Mouse (Mus musculus) heart, postnatal 4 days (tissue): ENCODE data around the gene Iqcg. TPM values are rescaled to one million over a fixed set of nuclear protein-coding genes. Genes with fewer than 3 reads are reported as not detected.
A peak's percentile ranks its signal among the peaks of the same experiment; 100 is the strongest.
"Not testable (repeated sequence)": the region's sequence is repeated elsewhere in the genome, so short reads cannot be mapped to it uniquely, and the experiment has no call there.

Experiments
- DNase-seq: peaks from one replicate; pipeline ENCODE4 v3.0.0; 2021
- total RNA-seq, 2 experiments: library from RNA; stranded (reverse); gene quantifications; 2 replicates each; pipeline ENCODE4 v1.2.3; 2021

The Iqcg gene
- under 1 TPM; 0.57 to 0.97 TPM for total RNA-seq

DNA sequence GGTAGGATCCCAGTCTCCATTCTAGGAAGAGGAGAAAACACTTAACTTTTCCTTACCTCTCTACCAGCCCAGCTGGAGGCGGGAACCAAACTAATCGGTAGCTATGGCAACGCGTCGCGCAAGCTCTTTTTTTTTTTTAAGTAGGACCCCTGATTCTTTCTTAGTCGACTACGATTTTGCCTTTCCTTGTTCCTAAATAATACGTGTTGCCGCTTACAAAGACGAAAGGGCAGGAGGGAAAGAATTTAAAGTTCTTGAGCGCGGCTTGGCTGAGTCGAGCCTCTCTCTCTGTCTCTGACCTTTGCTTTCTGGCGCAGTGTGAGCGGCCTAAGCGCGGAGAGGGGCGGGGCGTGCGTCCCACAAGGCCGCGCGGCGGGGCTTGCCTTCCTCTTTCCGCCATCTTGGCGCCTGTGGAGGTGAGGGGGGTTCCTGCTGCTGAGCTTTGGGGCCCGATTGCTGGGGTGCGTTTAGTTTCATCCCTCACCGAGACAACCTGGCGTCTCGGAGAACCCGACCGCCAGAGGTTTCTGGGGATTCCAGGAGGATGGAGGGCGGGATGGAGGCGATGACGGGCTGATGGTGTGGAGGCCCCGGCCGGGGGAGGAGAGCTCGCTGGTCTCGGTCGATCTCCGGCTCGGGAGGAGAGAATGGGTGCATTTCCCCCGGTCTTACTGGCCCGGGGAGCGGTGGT lies at the start of gene Iqcg, which contains the start of gene Rpl35a:
Gene Iqcg (minus strand): TSS at position 124 of the 691 bp plus-strand sequence.
Gene Rpl35a (plus strand): TSS at position 359 of the 691 bp plus-strand sequence.
- DNase-seq: peak; percentile 91

DNA sequence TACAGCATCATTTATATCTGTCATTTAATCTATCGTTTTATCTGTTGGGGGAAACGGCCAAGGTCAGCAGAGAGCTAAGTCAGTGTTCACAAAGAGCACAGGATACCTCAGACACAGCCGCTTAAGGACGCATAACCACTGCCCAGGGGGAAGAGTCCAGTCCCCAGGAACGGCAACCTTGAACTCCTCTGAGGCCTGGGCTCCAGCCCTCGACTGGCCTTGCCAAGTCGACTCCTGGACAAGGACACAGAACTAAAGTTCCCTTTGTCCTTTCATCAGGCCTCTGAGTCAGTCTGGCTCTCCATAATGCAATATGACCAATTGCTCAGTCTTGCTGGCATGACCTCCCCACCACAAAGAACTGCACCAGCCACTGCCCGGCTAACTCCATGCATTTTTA lies 29.6 kb upstream of the Iqcg start:
- DNase-seq: no peak

DNA sequence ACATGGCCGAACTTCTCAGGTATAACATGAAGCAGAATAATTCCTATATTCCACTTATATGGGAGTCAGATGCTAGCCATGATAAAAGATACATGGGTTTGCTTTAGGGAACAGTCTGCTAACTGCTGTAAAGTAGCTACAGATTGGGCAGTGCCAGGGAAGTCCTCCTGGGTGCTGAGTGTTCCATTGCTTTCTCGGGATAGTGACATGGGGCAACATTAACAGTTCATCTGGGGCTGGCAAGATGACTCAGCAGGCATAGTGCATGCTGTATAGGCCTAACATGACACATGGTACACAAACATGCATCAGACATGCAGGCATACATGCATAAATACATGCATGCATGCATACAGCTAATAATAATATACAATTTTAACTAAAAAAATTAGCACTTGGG lies 28.0 kb upstream of the Iqcg start:
- no peak for DNase-seq

DNA sequence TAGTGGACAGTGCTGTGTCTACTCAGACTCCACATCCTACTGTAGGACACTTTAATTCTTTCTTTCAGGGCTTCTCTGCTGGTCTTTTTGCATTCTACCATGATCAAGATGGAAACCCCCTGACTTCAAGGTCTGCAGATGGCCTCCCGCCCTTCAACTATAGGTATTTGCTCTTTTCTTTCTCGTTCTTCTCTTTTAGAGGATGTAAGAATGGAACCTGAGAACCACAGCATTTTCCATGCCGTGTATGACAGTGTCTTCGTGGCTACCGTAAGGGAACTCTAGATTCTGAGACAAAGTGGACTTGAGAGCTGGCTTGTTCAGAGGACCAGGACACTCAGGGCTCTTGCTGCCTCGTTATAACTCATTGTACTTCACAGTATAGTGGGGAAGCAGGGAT lies 26.9 kb upstream of the Iqcg start:
- no peak for DNase-seq

DNA sequence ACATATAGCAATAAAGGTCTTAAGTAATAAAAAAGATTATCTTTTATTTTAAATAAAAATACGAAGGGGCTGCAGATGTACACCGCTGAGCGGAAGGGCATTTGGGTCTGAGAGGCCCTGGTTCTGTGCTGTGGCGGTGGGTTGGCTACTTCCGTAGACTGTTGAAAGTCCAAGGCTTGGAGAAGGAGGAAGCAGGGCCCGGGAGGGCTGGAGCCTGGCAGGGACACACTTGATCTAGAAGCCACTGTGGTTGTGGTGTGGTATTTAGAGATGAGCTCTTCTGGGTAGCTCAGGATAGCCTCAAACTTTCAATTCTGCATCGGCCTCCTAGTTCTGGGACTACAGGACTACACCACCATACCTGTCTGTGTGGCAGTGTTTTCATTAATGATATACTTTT lies 24.0 kb upstream of the Iqcg start:
- no peak for DNase-seq

DNA sequence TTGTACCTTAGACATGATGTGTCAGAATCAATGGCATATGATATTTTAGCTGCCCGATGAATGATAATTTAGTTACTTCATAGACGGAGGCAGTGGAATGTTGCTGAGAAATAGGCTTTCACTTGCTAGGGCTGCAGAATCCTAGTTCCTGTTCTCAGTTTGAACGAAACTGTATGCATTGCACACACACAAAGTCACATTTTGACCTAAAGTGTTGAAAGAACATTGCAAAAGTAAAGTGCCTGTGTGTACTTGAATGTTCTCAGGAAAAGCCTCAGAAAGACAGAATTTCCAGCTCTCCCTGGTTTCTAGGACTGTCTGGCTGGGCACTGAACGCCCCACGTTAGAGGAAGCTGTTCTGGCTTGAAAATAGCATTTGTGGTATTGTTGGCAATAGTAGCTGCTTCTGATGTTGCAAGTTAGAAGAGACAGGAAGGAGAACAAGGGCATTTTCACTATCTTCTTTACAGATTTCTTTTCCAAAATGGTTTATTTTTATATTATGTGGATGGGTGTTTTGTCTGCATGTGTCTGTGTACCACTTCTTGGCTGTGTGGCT lies 21.1 kb upstream of the Iqcg start:
- no peak for DNase-seq

DNA sequence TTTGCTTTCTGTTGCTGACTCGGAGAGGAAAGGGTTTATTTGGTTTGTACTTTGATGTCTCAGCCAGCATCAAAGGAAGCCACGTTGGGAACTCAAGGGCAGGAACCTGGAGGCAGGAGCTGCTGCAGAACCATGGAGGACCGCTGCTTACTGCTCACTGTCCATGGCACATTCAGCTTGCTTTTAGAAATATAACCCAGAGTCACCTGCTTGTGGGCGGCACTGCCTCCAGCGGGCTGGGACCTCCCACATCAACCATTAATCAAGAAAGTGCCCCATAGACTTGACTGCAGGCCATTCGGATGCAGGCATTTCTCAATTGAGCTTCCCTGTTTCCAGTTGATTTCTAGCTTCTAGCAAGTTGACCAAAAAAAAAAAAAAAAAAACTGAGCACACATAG lies 20.1 kb upstream of the Iqcg start:
- DNase-seq: no peak

DNA sequence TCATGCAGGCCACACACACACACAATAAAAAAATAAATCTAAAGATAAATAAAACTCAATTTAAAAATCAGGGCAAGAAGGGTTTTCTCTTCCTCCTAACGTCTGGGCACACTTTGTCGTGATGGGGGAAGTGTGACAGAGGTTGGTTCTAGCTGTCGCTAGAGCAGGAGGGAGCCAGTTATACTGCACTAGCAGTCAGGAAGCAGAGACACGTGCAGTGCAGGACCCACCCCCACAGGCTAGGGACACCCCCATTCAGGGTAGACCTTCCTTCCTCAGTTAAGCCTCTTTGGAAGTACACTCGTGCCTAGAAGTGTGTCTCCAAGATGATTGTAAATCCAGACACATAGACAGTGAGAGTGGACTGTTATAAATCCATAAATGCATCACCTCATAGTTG lies 18.9 kb upstream of the Iqcg start:
- no peak for DNase-seq

DNA sequence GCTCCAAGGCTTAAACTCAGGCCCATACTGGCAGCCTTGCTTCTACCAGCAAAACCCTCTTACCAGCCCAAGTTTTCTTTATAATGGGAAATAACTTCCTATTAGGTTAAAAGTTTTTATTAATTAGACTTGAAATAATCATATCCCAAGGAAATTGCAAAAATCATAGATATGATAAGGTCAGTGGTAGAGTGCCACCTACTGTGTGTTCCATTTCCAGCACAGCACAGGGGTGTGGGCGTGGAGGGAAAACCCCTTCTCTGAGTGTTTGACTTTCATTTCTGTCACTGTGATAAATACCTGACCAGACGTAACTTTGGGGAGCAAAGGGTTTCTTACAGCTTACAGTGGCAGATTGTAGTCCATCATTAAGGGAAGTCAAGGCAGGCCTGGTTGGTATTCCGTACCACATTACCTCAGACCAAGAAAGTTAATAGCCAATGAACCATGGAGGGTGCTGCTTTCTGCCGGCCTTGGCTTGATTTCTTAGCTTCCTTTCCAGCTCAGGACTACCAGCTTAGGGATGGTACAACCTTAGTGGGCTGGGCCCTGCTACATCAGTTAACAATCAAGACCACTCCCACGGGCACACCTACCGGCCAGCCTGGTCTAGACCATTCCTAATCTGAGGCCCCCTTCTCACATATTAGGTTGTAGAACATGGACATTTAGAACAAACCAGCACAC lies 17.0 kb upstream of the Iqcg start:
- no peak for DNase-seq

DNA sequence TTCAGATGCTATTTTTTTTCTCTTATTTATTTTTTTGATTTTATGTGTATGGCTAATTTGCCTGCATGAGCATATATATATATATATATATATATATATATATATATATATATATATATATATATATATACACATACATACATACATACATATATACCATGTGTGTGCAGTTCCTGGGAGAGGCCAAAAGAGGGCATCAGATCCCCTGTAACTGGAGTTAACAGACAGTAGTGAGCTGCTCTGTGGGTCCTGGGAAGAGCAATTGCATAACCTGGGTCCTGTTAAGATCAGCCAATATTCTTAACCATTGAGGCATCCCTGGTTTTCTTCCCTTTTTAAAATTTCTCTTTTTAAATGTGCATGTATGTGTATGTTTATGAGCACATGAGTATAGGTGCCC lies 14.9 kb upstream of the Iqcg start:
- DNase-seq: no peak

DNA sequence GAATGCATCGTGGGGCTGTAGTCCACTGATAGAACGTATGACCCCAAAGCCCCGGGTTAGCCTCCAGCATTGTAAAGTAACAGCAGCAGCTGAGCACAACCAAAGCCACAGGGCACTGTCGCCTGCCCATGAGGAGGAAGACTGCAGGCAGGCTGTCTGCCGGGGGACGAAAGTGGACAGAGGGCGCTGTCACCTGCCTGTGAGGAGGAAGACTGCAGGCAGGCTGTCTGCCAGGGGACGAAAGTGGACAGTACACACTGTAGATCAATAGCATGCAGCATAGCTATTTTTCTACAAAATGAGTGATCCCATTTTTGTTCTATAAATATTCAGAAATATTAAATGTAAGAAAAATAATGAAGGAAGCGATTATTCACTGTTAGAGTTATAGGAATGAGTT lies 8.6 kb upstream of the Iqcg start:
- DNase-seq: no peak

DNA sequence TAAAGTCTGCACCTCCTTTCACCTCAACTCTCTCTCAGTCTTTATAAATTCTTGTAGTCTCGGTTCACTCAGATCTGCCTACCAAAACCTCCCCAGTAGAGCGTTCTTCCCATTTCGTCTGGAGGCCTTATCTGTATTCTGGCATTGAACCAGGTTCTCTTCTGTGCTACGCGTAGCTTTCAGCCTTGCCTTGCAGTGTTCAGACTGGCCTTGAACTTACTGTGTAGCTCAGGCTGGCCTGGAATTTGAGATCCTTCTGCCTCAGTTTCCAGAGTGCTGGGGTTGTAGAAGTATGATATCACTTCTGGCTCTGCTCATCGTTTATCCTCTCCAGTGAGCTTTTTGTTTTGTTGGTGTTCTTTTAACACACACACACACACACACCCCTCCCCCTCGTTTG lies 7.2 kb upstream of the Iqcg start:
- no peak for DNase-seq

DNA sequence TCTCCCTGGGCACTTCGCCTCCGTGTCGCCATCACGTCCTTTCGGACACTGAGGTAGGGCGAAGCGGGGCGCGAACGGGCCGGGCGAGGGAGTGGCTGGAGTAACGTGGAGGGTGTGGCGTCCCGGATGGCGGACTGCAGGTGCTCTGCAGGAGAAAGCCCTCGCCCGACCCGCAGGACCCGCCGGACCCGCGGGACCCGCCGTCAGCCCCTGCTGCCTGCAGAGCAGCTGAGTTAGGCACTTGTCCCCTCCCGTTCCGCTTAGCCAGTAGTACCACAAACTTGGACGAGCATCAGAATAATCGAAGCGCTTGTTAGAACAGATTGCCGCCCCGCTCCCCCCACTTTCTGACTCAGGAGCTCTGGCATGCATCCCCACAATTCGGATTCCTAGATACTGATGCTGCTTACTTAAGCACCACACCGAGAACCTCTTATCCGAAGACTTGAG lies 6.7 kb upstream of the Iqcg start:
- DNase-seq: no peak

DNA sequence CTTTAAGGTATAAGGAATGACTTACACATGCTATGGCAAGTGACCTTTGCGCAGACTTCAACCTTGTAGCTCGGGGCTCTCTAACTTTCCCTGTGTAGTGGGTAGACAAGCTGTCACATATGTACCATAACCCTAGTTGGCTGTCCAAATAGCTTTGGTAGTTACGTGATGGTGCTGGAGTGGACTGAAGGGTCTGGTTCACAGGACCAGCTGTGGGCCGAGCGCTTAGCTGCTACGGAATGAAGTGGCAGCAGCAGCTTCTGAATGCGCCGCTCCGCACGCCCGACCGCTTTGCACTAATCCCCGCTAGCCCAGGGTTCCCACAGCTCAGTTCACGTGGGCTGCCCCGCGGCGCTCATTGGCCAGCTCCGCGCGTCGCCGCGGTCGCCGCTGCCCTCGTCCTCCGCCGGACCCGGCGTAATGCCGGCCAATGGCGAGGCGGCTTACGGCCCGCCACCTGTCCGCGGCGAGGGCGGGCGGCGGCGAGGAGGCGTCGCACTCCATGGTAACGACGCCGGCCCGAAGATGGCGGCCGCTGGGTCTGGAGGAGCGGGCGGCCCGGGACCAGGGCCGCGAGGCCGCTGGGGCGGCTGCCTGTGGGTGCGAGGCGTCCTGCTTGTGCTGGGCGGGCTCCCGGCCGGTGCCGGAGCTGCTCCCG lies 6.1 kb upstream of the Iqcg start, which contains the start of gene Lmln:
Gene Lmln (plus strand): TSS at position 498 of the 658 bp plus-strand sequence.
- DNase-seq: peak; percentile 92

DNA sequence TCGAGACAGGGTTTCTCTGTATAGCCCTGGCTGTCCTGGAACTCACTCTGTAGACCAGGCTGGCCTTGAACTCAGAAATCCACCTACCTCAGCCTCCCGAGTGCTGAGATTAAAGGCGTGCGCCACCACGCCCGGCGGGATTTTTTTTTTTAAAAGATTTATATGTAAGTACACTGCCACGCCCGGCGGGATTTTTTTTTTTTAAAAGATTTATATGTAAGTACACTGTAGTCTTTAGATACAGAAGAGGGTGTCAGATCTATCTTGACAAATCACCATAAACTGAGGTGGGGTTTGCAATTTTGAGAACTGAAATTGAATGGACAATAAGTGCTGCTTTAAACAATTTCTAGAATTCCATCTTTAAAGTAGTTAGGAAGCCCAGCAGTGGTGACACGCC lies 5.4 kb upstream of the Iqcg start:
- no peak for DNase-seq

DNA sequence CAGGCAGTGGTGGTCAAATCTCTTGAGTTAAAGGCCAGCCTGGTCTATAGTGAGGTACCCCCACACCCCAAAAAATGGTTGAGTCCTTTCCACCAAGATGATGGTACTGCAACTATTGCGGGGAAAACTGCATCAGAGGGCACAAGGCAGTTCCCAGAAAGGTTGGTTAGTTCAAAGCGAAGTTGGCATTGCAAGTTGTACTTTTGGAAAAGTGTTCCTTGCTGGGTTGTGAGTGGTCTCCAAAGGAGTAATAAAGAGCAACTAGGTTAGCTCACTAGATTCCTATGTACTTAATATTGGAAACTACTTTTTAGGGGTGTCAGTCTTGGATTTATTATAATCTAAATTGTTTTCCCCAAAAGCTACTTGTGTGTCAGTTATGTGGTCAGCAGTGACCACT lies 4.9 kb upstream of the Iqcg start:
- DNase-seq: no peak

DNA sequence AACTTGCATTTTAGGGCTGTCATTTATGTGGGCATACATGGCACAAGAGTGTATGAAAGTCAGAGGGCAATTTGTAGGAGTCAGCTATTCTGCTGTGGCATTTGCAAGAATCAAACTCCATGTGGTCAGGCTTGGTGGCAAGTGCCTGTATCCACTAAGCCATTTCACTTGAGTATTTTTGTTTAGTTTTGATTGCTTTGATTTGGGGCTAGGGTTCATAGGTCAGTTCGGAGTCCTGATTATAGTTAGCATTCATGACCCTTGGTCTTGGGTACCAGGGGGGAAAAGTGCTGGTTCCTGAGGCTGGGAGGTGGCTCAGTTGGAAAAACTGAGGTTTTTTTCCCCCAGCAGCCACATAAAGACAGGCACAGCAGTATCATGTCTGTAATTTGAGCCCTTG lies 3.5 kb upstream of the Iqcg start:
- no peak for DNase-seq

DNA sequence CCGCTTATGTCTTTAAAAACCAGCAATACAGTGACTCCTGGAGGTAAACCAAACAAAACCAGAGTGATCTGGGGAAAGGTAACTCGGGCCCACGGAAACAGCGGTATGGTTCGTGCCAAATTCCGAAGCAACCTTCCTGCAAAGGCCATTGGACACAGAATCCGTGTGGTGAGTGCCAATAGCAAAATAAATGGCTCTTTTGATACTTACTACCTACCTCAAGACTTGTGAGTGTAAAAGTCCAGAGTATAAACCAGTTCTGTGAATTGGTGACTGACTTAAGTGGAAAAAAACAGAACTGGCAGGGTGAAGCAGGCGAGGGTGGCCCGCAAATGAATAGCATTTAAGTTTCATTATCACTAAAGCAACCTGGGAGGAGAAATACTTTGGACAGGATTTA lies 2.6 kb upstream of the Iqcg start:
- not testable (repeated sequence) for DNase-seq

DNA sequence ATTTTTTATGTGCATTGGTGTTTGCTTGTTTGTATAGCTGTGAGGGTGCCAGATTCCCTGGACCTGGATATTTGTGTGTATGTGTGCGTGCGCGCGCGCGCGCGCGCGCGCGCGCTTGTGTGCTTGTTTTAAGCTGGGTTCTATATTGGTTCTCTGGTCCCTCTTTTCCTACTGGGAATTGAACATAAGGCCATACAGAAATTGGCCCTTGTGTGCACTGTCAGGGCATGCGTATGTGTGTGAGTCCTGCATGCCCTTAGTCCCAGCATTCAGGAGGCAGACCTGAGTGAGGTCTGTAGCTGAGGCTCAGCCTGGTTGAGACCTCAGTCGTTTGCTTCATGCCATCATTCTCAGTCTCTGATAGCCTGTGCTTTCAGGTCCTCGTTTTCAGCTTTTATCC lies 2.0 kb upstream of the Iqcg start:
- no peak for DNase-seq

DNA sequence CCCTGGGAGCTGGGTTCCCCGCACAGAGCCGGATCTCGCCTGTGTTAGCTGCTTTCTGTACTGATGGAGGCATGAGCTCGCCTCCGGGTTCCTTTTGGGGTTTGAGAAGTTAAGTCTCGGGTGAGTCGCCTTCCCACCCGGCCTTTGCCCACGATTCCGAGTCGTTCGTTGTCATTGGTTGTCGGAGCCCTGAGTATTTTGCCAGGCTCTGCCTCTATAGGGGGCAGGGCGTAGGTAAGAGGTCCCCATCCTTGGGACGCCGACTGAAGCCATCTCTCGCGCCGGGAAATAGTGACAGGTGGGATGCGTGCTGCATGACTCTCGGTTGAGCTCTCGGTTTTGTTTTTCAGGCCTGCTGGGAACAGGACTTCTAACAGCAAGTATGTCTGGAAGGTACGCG lies 768 bp upstream of the Iqcg start:
- no peak for DNase-seq

DNA sequence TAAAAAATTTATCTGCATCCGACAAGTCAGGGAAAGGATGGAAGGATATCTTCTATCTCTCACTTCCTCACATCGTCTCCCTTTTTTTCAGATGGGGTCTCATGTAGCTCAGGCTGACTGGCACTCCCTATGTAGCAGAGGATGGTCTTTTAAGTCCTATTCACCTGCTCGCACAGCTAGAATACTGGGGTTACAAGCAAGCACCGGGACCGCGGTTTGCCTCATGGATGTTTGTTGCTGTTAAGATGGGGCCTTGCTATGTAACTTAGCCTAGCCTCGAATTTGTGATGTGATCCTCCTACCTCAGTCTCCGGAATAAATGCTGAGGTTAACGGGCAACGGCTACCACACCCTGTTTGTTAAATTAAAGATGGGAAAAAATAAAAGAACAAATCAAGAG lies 363 bp downstream of the Iqcg start:
- DNase-seq: no peak

DNA sequence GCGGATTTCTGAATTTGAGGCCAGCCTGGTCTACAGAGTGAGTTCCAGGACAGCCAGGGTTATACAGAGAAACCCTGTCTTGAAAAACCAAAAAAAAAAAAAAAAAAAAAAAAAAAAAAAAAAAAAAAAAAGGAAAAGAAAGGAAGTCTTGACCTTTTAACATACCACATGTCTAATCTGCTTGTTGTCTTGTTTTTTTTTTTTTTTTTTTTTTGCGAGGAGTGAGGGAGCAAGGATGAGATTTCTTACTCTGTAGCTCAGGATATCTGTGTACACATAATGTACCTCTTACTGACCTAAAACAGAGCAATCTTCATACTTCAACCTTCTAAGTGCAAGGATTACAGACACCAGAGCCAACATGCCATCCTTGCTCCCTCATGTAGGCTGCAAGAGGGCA lies 1.1 kb downstream of the Iqcg start:
- DNase-seq: not testable (repeated sequence)

DNA sequence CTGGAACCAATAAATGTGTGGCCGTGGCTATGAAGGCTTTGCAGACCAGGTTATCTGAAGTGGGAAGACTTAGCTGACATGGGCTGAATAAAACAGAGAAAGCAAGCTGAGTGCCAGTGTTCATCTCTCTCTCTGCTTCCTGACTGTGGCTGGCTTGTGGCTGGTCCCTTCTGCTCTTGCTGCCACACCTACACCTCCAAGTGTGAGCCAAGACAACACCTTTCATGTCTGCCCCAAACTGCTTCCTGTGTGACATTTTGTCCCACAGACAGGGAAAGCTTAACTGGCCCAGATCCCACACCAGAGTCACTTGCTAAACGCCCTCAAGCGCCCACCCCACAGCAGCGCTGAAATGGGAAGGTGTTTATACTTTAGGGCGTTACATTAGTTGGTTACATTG lies 2.9 kb downstream of the Iqcg start:
- DNase-seq: no peak
